Mouse (Mus musculus) lung, embryonic 14.5 days (tissue): ENCODE results near the gene Zfp213. TPM values are rescaled to one million over a fixed set of nuclear protein-coding genes. Genes with fewer than 3 reads are reported as not detected.

Source experiments
- ATAC-seq: fragments of 200-750 bp; cut with Nextera tagmentation; 2 replicates; pipeline ENCODE4 v1.8.0; 2017; ENCODE audit warnings: mild to moderate bottlenecking, moderate TSS enrichment, moderate library complexity; ENCODE audit not compliant: insufficient read depth
- DNase-seq: peaks from one replicate; pipeline ENCODE4 v3.0.0-alpha.2; 2015
- H3K27ac ChIP-seq: fragments of 300-500 bp; sonication (generic); 2 replicates; pipeline ENCODE4 v1.5.1; 2014; ENCODE audit warnings: low read depth, mild to moderate bottlenecking, moderate library complexity
- H3K27me3 ChIP-seq: fragments of 300-500 bp; sonication (generic); 2 replicates; pipeline ENCODE4 v1.6.1; 2014; ENCODE audit warnings: low read length, control low read depth; ENCODE audit not compliant: insufficient read depth
- H3K36me3 ChIP-seq: fragments of 300-500 bp; sonication (generic); 2 replicates; pipeline ENCODE4 v1.6.1; 2014; ENCODE audit warnings: control low read depth; ENCODE audit not compliant: insufficient read depth
- H3K4me1 ChIP-seq: fragments of 300-500 bp; sonication (generic); 2 replicates; pipeline ENCODE4 v1.6.1; 2014; ENCODE audit warnings: antibody characterized with exemption, control low read depth; ENCODE audit not compliant: insufficient read depth
- H3K4me2 ChIP-seq: fragments of 300-500 bp; sonication (generic); 2 replicates; pipeline ENCODE4 v1.6.1; 2014; ENCODE audit warnings: mild to moderate bottlenecking
- H3K4me3 ChIP-seq: fragments of 300-500 bp; sonication (generic); 2 replicates; pipeline ENCODE4 v1.5.1; 2014; ENCODE audit warnings: low read depth, low read length
- H3K9ac ChIP-seq: fragments of 300-500 bp; sonication (generic); 2 replicates; pipeline ENCODE4 v1.6.1; 2014
- H3K9me3 ChIP-seq: fragments of 300-500 bp; sonication (generic); 2 replicates; pipeline ENCODE4 v1.6.1; 2016; ENCODE audit warnings: low read depth, low read length, control low read depth
- CTCF ChIP-seq: IDR thresholded peaks from 2 replicates; pipeline ENCODE4 v1.5.1; 2016; ENCODE audit warnings: antibody characterized with exemption, low read depth
- WGBS: fragments of 180-500 bp; shearing (Covaris S2); extraction: QIAGEN DNeasy Blood & Tissue Kit; methylation state at CpG from one replicate; pipeline ENCODE4 v1.1.7; 2014; 5-methylcytosine and 5-hydroxymethylcytosine counted together
- polyA plus RNA-seq: library from polyadenylated mRNA; unstranded; fragments of >200 nt; fragmentation: Nextera tagmentation; extraction: Ambion mirVana; gene quantifications from 2 replicates; pipeline ENCODE4 v1.2.1, GENCODE M21; 2014

Zfp213 gene
- polyA plus RNA-seq: 21.8 and 24.7 TPM in 2 replicates

DNA sequence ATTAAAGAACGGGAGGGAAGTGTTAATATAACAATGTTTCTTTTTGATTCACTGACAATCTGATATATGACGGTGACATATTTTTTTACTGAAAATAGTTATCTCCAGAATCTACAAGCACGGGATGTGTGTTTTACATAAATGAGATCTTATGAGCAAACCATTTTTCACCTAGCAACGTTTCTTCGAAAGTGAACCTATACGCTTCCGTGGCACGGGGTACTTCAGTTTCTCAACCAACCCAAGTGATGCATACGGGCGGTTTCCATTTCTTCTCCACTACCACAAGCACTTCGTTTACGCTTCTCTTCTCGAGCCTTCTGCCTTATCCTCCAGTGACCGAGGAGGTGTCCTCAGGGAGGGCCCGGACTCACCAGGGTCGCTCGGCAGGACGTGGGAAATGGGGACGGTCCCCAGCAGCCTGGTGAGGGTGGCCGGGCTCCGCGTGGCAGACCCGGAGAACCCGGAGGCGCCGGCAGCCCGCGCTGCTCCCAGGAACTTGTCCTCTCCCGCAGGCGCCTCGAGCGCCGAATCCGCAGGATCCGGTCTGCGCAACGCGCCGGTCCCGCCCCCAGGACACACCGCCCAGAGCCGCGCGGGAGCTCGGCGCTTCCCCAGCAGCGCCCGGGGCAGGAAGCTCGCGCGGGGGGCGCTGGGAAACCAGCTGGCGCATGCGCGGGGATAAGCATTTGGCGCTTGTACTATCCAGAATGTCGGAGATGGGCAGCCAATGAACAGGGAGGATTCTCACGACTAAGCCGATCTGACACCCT, at the start of gene Zfp213:
Zfp213 (minus strand) TSS at position 644 of the 773 bp plus-strand sequence.
- H3K4me3 ChIP-seq: peak within 1 kb of the TSS; percentile 75
- TF ChIP-seq CTCF: no peak
- no peaks in the 10 kb centered on the region for H3K27me3 ChIP-seq
- ATAC-seq: peak; percentile 98
- WGBS: under 1% methylated on average over 59 of the region's 59 CpGs
- peaks cover 4% of the 10 kb centered on the region; the same call in 1 of the 2 replicates for H3K4me1 ChIP-seq
- H3K4me2 ChIP-seq: peak within 1 kb of the TSS; percentile 82
- DNase-seq: peak; percentile 99
- H3K36me3 ChIP-seq: peaks cover 24% of the 10 kb centered on the region
- no peaks in the 10 kb centered on the region for H3K9me3 ChIP-seq
- peak within 1 kb of the TSS; percentile 97 for H3K27ac ChIP-seq
- peak within 1 kb of the TSS; percentile 97 for H3K9ac ChIP-seq

DNA sequence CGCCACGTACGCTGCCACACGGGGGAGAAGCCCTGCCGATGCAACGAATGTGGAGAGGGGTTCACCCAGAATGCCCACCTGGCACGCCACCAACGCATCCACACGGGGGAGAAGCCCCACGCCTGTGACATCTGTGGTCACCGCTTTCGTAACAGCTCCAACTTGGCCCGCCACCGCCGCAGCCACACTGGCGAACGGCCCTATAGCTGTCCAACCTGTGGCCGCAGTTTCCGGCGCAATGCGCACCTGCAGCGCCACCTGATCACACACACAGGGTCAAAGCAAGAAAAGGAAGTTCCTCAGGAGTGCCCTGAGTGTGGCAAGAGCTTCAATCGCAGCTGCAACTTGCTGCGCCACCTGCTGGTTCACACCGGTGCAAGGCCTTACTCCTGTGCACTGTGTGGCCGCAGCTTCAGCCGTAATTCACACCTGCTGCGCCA, 46.3 kb upstream of the Zfp213 start:
- WGBS: 76% methylated on average over 28 of the region's 28 CpGs
- Histone ChIP-seq H3K9me3 (no peaks in the 10 kb centered on the region), H3K4me3 (no peak overlapping the region), H3K9ac (no peak overlapping the region), H3K4me1 (no peaks in the 10 kb centered on the region), H3K27ac (no peak overlapping the region), H3K36me3 (no peaks in the 10 kb centered on the region), H3K4me2 (no peak overlapping the region), H3K27me3 (no peaks in the 10 kb centered on the region)
- DNase-seq (peak; percentile 79), ATAC-seq (peak; percentile 80; the same call in 1 of the 2 replicates)
- TF ChIP-seq CTCF: peak; percentile 83

DNA sequence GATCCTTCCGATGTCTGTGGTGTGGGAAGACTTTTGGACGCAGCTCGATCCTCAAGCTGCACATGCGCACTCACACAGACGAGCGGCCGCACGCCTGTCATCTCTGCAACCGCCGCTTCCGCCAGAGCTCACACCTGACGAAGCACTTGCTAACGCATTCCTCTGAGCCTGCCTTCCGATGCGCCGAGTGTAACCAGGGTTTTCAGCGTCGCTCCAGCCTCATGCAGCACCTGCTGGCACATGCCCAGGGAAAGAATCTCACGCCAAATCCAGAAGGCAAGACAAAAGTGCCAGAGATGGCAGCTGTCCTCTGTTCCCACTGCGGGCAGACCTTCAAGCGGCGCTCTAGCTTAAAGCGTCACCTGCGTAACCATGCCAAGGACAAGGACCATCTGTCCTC, 45.6 kb upstream of the Zfp213 start:
- ATAC-seq (no peak), DNase-seq (no peak)
- Histone ChIP-seq H3K9me3 (no peaks in the 10 kb centered on the region), H3K36me3 (no peaks in the 10 kb centered on the region), H3K27ac (no peak overlapping the region), H3K4me1 (no peaks in the 10 kb centered on the region), H3K27me3 (no peaks in the 10 kb centered on the region), H3K4me2 (no peak overlapping the region), H3K9ac (no peak overlapping the region), H3K4me3 (no peak overlapping the region)
- TF ChIP-seq CTCF: no peak
- WGBS: 82% methylated on average over 24 of the region's 24 CpGs

GRCm38 (mm10) chr17:23605220-23605619, 41.2 kb upstream of the Zfp213 start:
- no peak overlapping the region for H3K4me2 ChIP-seq
- TF ChIP-seq CTCF: no peak
- H3K9ac ChIP-seq: no peak overlapping the region
- no peaks in the 10 kb centered on the region for H3K9me3 ChIP-seq
- no peak overlapping the region for H3K4me3 ChIP-seq
- H3K4me1 ChIP-seq: no peaks in the 10 kb centered on the region
- no peak for ATAC-seq
- H3K36me3 ChIP-seq: no peaks in the 10 kb centered on the region
- WGBS: 80% methylated on average over 8 of the region's 8 CpGs
- no peaks in the 10 kb centered on the region for H3K27me3 ChIP-seq
- no peak for DNase-seq
- no peak overlapping the region for H3K27ac ChIP-seq

DNA sequence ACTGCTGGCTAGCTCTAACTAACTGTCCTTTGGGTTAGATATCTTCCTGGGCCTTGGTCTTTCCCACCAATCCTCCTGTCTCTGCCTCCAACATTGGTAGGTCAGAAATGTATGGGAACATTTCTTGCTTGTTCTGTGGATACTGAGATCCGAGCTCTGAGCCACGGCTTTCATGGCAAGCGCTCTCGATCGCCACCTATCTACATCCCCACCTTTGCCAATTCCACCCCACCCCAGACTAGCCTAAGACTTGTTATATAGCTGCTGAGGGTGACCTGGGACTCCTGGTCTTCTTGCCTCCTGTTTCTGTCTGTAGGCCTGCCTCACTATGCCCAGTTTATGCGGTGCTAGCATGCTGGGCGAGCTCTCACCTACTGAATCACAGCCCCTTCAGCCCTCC, 40.4 kb upstream of the Zfp213 start:
- ATAC-seq (no peak), DNase-seq (no peak)
- H3K27me3 ChIP-seq: no peaks in the 10 kb centered on the region

GRCm38 (mm10) chr17:23603542-23603941, 39.5 kb upstream of the Zfp213 start:
- H3K4me2 ChIP-seq: no peak overlapping the region
- H3K4me1 ChIP-seq: 0 out of 2 replicates have a peak, but pooled peaks cover 5% of the 10 kb centered on the region
- no peaks in the 10 kb centered on the region for H3K27me3 ChIP-seq
- WGBS: 67% methylated on average over 2 of the region's 2 CpGs
- peak; percentile 63 for TF ChIP-seq CTCF
- no peak overlapping the region for H3K4me3 ChIP-seq
- no peaks in the 10 kb centered on the region for H3K9me3 ChIP-seq
- no peak overlapping the region for H3K27ac ChIP-seq
- no peaks in the 10 kb centered on the region for H3K36me3 ChIP-seq
- peak; percentile 68 for DNase-seq
- no peak for ATAC-seq
- no peak overlapping the region for H3K9ac ChIP-seq

More for the DNA sequence above, 40.4 kb upstream of the Zfp213 start:
- Histone ChIP-seq H3K4me2 (no peak overlapping the region), H3K4me1 (0 out of 2 replicates have a peak, but pooled peaks cover 5% of the 10 kb centered on the region), H3K9me3 (no peaks in the 10 kb centered on the region), H3K36me3 (no peaks in the 10 kb centered on the region), H3K4me3 (no peak overlapping the region), H3K27ac (no peak overlapping the region), H3K9ac (no peak overlapping the region)
- TF ChIP-seq CTCF: no peak
- WGBS: 69% methylated on average over 7 of the region's 7 CpGs

- Histone ChIP-seq H3K4me2 (no peak overlapping the region), H3K27ac (no peak overlapping the region), H3K9me3 (no peaks in the 10 kb centered on the region), H3K4me3 (no peak overlapping the region), H3K27me3 (no peaks in the 10 kb centered on the region), H3K36me3 (no peaks in the 10 kb centered on the region), H3K9ac (no peak overlapping the region), H3K4me1 (0 out of 2 replicates have a peak, but pooled peaks cover 5% of the 10 kb centered on the region)
- DNase-seq (no peak), ATAC-seq (no peak)
- no peak for TF ChIP-seq CTCF
- 38% methylated on average over 8 of the region's 8 CpGs for WGBS
Observed at GRCm38 (mm10) chr17:23603077-23603476, 39.0 kb upstream of the Zfp213 start.
